Mouse (Mus musculus) lung, postnatal 14 days (tissue): ENCODE data around the gene 1810037I17Rik.
"Not testable (repeated sequence)": the region's sequence is repeated elsewhere in the genome, so short reads cannot be mapped to it uniquely, and the experiment has no call there.

Source experiments
- DNase-seq: peaks from one replicate; pipeline ENCODE4 v3.0.0; 2021

1810037I17Rik gene

GRCm38 (mm10) chr3:122937176-122937575 is 13.2 kb downstream of the 1810037I17Rik start:
- DNase-seq = not testable (repeated sequence)

- peak; percentile 65 for DNase-seq
Observed at GRCm38 (mm10) chr3:122939215-122939614, 15.2 kb downstream of the 1810037I17Rik start.

- no peak for DNase-seq
Observed at GRCm38 (mm10) chr3:122943387-122943890, 19.4 kb downstream of the 1810037I17Rik start.

GRCm38 (mm10) chr3:122950129-122950528 is 26.1 kb downstream of the 1810037I17Rik start:
- DNase-seq = no peak

- no peak for DNase-seq
Observed at GRCm38 (mm10) chr3:122964301-122964700, 40.3 kb downstream of the 1810037I17Rik start.

- DNase-seq = no peak
Observed at GRCm38 (mm10) chr3:122968391-122968790, 44.4 kb downstream of the 1810037I17Rik start.

- no peak for DNase-seq
Observed at GRCm38 (mm10) chr3:122972126-122972822, 48.3 kb downstream of the 1810037I17Rik start.

- no peak for DNase-seq
Observed at GRCm38 (mm10) chr3:122974833-122975232, 50.8 kb downstream of the 1810037I17Rik start.

- no peak for DNase-seq
Observed at GRCm38 (mm10) chr3:122975363-122975762, 51.4 kb downstream of the 1810037I17Rik start.
